Mouse (Mus musculus) stomach, postnatal 0 days (tissue): Measurements from ENCODE around the gene Aldh1l1.

Experiments used
- CTCF ChIP-seq: IDR thresholded peaks from 2 replicates; pipeline ENCODE4 v1.5.1; 2016; ENCODE audit warnings: antibody characterized with exemption, low read depth, mild to moderate bottlenecking, moderate library complexity
- EP300 ChIP-seq: optimal IDR thresholded peaks from 2 replicates; pipeline ENCODE3; 2016; ENCODE audit warnings: antibody characterized with exemption

DNA sequence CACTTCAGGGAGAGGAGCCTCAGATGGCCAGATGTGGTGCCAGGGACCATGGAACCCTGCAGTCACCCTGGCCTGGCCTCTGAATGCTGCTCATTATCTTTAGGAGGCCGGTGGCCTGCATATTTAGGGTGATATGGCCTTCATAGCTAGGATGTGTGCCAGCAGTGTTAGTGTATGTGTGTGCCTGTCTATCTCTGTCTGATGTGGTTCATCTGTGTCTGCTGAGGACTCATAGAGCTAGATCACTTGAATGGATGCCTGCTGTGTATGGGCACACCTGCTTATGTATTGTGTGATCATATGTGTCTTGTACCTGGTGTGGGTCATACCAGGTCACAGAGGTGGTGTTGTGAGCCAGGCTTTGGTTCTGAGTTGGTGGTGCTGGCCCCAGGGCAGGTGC, 18.0 kb upstream of the Aldh1l1 start:
- TF ChIP-seq CTCF: no peak
- no peak for TF ChIP-seq EP300
